Mouse (Mus musculus): ENCODE measurements around the gene Ttc8.

DNA sequence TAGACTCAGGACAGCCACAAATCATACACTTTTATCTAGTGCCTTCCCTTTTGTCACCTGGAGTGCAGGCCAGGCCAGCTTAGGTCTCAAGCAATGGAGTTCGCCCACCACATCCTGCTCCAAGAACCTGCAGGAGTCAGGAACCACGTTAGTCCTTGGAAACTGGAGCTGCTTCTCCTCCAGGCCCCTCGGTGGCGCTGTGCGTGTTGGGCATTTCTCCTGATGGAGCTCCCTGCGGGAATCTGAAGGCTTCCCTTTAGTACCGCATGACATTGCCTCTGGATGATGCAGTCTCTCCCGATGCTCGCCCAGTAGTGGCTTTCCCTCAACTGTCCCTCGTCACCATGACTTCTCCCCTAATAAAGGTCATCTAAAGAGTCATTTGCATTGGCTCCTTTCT lies 53.1 kb downstream of the Ttc8 start:
- TF ChIP-seq CTCF (IDR thresholded peaks at IDR 0.05; ENCODE audit: low read depth) (no peak), EP300 (optimal IDR thresholded peaks at IDR 0.05) (no peak)

All from stomach, postnatal 0 days (tissue).